Mouse (Mus musculus) heart, embryonic 11.5 days (tissue): ENCODE measurements at regions not wholly inside any gene's neighbourhood (a gene's known extent, or its start where the extent isn't known, plus 50 kb on each side); places are given as distances from the start of the nearest gene placed in this dataset.

Experiments used
- ATAC-seq: fragments of 200-750 bp; cut with Nextera tagmentation; replicated peaks from 2 replicates; pipeline ENCODE4 v1.8.0; 2017; ENCODE audit warnings: moderate library complexity; ENCODE audit not compliant: insufficient number of reproducible peaks, low FRiP score, low TSS enrichment
- H3K27ac ChIP-seq: fragments of 300-500 bp; sonication (generic); 2 replicates; pipeline ENCODE4 v1.5.1; 2014; ENCODE audit warnings: mild to moderate bottlenecking, low read depth, low read length
- H3K27me3 ChIP-seq: fragments of 300-500 bp; sonication (generic); 2 replicates; pipeline ENCODE4 v1.6.1; 2014; ENCODE audit warnings: mild to moderate bottlenecking, low read length, mixed read lengths; ENCODE audit not compliant: control insufficient read depth, insufficient read depth
- H3K36me3 ChIP-seq: fragments of 300-500 bp; sonication (generic); 2 replicates; pipeline ENCODE4 v1.6.1; 2014; ENCODE audit warnings: mild to moderate bottlenecking, low read length, moderate library complexity, mixed read lengths; ENCODE audit not compliant: control insufficient read depth, insufficient read depth
- H3K4me1 ChIP-seq: fragments of 300-500 bp; sonication (generic); 2 replicates; pipeline ENCODE4 v1.6.1; 2014; ENCODE audit warnings: low read length; ENCODE audit not compliant: control insufficient read depth, insufficient read depth
- H3K4me2 ChIP-seq: fragments of 300-500 bp; sonication (generic); 2 replicates; pipeline ENCODE4 v1.6.1; 2014; ENCODE audit warnings: mild to moderate bottlenecking, moderate library complexity
- H3K4me3 ChIP-seq: fragments of 300-500 bp; sonication (generic); 2 replicates; pipeline ENCODE4 v1.5.1; 2014; ENCODE audit warnings: low read depth, low read length
- H3K9ac ChIP-seq: fragments of 300-500 bp; sonication (generic); 2 replicates; pipeline ENCODE4 v1.6.1; 2014; ENCODE audit warnings: mild to moderate bottlenecking, low read depth, low read length, moderate library complexity
- H3K9me3 ChIP-seq: fragments of 300-500 bp; sonication (generic); replicated peaks from 2 replicates; pipeline ENCODE4 v1.6.1; 2016; ENCODE audit warnings: low read length; ENCODE audit not compliant: control insufficient read depth
- WGBS: fragments of 180-500 bp; shearing (Covaris S2); extraction: QIAGEN DNeasy Blood & Tissue Kit; methylation state at CpG from one replicate; pipeline ENCODE4 v1.1.7; 2014; ENCODE audit not compliant: insufficient replicate concordance; 5-methylcytosine and 5-hydroxymethylcytosine counted together

DNA sequence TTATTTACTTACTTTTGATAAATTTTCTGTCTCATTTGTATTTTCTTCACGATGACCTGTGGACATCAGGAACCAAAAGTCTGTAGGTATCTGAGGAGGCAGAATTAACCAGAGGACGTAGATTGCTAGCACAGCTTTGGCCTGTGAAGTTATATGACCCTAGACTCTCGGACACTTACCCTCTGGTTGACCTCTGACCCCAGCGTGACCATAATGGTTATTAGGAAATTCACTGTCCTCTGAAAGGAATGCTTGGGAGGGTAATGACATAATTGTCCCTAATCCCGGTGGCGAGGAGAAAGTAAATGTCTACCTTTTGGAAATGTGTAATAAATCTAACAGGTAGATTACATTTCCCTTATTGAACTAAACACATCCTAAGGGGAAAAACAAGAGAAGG, 135.5 kb upstream of the Prickle1 start:
- no peak overlapping the region for H3K27ac ChIP-seq
- H3K9ac ChIP-seq = no peak overlapping the region
- WGBS = 72% methylated on average over 6 of the region's 6 CpGs
- no peak overlapping the region for H3K4me2 ChIP-seq
- peaks cover 3% of the 10 kb centered on the region; the same call in 1 of the 2 replicates for H3K4me1 ChIP-seq
- no peaks in the 10 kb centered on the region for H3K36me3 ChIP-seq
- no peaks in the 10 kb centered on the region for H3K27me3 ChIP-seq
- no peaks in the 10 kb centered on the region for H3K9me3 ChIP-seq
- H3K4me3 ChIP-seq = no peak overlapping the region
- ATAC-seq = no peak

GRCm38 (mm10) chr15:93715443-93715842, 119.8 kb upstream of the Prickle1 start:
- Histone ChIP-seq H3K9ac (no peak overlapping the region), H3K9me3 (no peaks in the 10 kb centered on the region), H3K4me1 (no peaks in the 10 kb centered on the region), H3K36me3 (no peaks in the 10 kb centered on the region), H3K4me2 (no peak overlapping the region), H3K4me3 (no peak overlapping the region), H3K27me3 (no peaks in the 10 kb centered on the region), H3K27ac (no peak overlapping the region)
- ATAC-seq = no peak
- WGBS = 77% methylated on average over 4 of the region's 4 CpGs

DNA sequence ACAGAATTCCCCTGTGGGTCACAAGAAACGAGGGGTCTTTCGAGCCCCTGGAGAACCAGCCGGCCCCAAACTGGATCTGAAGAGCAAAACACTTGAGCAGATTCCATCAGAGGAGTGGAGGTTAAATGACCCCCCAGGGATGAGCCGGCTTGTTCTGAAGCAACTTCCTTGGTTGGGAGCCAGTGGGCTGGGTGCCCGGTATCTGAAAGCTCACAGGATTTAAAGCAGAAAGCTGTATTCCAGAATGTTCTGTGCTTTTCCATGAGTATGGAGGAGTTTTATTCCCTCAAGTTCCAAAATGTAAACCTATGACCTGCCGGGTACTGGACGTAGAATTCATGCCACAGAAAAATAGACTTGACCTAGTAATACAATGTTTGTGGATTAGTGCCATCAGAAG, 117.7 kb upstream of the Prickle1 start:
- peaks cover 6% of the 10 kb centered on the region; the same call in 1 of the 2 replicates for H3K4me1 ChIP-seq
- H3K36me3 ChIP-seq = no peaks in the 10 kb centered on the region
- no peak overlapping the region for H3K4me3 ChIP-seq
- no peak overlapping the region for H3K9ac ChIP-seq
- no peaks in the 10 kb centered on the region for H3K9me3 ChIP-seq
- 85% methylated on average over 7 of the region's 7 CpGs for WGBS
- H3K27ac ChIP-seq = no peak overlapping the region
- H3K4me2 ChIP-seq = no peak overlapping the region
- no peaks in the 10 kb centered on the region for H3K27me3 ChIP-seq
- ATAC-seq = no peak

GRCm38 (mm10) chr15:93712594-93712993, 116.9 kb upstream of the Prickle1 start:
- Histone ChIP-seq H3K27ac (no peak overlapping the region), H3K9me3 (no peaks in the 10 kb centered on the region), H3K4me3 (no peak overlapping the region), H3K4me2 (no peak overlapping the region), H3K27me3 (no peaks in the 10 kb centered on the region), H3K36me3 (no peaks in the 10 kb centered on the region), H3K9ac (no peak overlapping the region), H3K4me1 (peaks cover 9% of the 10 kb centered on the region; the same call in 1 of the 2 replicates)
- no peak for ATAC-seq
- WGBS = 65% methylated on average over 10 of the region's 10 CpGs

- no peak overlapping the region for H3K9ac ChIP-seq
- H3K4me3 ChIP-seq = no peak overlapping the region
- H3K9me3 ChIP-seq = no peaks in the 10 kb centered on the region
- WGBS = 86% methylated on average over 13 of the region's 13 CpGs
- H3K27ac ChIP-seq = no peak overlapping the region
- H3K4me1 ChIP-seq = peaks cover 9% of the 10 kb centered on the region; the same call in 1 of the 2 replicates
- no peak overlapping the region for H3K4me2 ChIP-seq
- no peaks in the 10 kb centered on the region for H3K27me3 ChIP-seq
- ATAC-seq = no peak
- no peaks in the 10 kb centered on the region for H3K36me3 ChIP-seq
Measured at GRCm38 (mm10) chr15:93711150-93711784, 115.6 kb upstream of the Prickle1 start.

DNA sequence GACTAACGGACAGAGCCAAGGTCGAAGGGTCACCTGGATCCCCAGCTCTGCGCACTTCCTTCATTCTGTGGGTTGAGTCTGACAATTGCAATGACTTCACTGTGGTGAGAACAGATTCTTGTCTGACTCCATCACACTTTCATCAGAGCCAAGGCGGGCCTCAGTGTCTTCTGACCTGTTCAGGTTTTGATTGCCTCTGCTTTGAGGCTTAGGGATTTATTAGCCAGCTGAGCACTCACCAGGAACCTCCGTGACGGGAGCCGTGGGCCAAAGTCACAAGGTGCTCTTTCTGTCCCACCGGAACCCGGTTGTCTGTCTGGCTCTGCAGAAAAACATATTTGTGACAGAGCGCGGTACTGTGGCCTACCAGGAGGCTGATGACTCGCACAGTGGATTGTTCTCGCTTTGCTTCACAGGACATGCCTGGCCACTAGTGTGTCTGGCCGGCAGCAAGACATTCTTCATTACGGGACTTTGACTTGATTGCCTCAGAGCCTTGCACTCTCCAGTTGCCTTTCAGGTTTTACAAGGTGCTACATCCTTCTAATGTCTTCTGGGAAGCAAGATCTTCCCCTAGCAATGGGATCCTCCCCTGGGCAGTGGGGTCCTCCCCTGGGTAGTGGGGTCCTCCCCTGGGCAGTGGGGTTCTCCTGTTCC, 114.9 kb upstream of the Prickle1 start:
- H3K4me3 ChIP-seq = no peak overlapping the region
- no peak overlapping the region for H3K27ac ChIP-seq
- peaks cover 9% of the 10 kb centered on the region; the same call in 1 of the 2 replicates for H3K4me1 ChIP-seq
- no peak overlapping the region for H3K4me2 ChIP-seq
- no peak overlapping the region for H3K9ac ChIP-seq
- no peaks in the 10 kb centered on the region for H3K27me3 ChIP-seq
- H3K36me3 ChIP-seq = no peaks in the 10 kb centered on the region
- 86% methylated on average over 15 of the region's 15 CpGs for WGBS
- no peak for ATAC-seq
- no peaks in the 10 kb centered on the region for H3K9me3 ChIP-seq

DNA sequence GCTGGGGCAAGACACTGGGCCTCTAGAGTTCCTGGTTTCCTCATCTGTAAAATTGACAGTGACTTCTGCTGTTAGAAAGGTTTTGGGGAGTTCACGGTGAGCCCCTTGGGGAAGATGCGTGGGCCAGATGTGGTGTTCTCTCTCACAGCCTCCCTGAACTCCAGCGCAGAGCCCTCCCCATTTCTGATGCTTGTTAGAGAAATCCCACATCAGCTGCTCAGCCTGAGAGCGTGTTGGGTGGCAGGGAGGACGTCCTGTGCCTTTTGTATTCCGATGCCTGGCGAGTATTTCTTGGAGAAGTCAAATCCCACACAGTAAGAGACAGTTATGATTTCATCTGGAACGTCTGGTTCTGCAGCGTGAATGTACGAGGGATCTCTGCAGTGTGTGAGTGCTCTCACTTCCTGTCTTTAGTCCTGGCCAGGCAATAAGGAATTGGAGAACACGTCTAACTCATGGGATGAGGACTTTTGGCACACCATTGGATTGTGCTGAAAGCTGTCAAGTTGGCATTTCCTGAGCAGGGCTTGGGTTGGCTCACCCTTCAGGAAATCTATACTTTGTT, 110.8 kb upstream of the Prickle1 start:
- no peak for ATAC-seq
- H3K9me3 ChIP-seq = no peaks in the 10 kb centered on the region
- H3K27ac ChIP-seq = no peak overlapping the region; the same call in 1 of the 2 replicates
- no peaks in the 10 kb centered on the region for H3K27me3 ChIP-seq
- WGBS = 65% methylated on average over 11 of the region's 11 CpGs
- no peak overlapping the region for H3K4me3 ChIP-seq
- H3K4me2 ChIP-seq = no peak overlapping the region
- no peaks in the 10 kb centered on the region for H3K36me3 ChIP-seq
- peaks cover 9% of the 10 kb centered on the region; the same call in 1 of the 2 replicates for H3K4me1 ChIP-seq
- no peak overlapping the region for H3K9ac ChIP-seq

DNA sequence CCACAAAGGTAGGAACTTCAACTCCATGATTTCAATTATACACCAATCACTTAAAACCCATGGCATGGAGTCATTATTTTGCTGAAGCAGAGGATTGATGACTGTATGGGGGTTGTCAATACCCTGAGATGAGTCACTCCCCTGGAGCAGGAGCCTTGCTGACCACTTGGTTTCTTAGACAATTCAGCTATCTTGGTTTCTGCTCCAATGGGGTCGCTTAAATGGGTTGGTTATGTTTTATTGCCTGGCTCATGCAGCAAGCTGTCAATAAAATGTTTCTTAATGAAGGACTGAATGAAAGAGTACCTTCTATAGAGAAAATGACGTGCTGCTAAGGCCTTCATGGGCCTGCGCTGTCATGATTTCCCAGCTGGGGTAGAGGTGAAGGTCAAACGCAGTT, 110.0 kb upstream of the Prickle1 start:
- 87% methylated on average over 4 of the region's 4 CpGs for WGBS
- no peak for ATAC-seq
- H3K27me3 ChIP-seq = no peaks in the 10 kb centered on the region
- H3K4me2 ChIP-seq = no peak overlapping the region
- no peak overlapping the region for H3K27ac ChIP-seq
- H3K9ac ChIP-seq = no peak overlapping the region
- H3K4me3 ChIP-seq = no peak overlapping the region
- no peaks in the 10 kb centered on the region for H3K9me3 ChIP-seq
- peaks cover 9% of the 10 kb centered on the region; the same call in 1 of the 2 replicates for H3K4me1 ChIP-seq
- H3K36me3 ChIP-seq = no peaks in the 10 kb centered on the region
